Mouse (Mus musculus): ENCODE results near the gene Tab1. TPM values are rescaled to one million over a fixed set of nuclear protein-coding genes. Genes with fewer than 3 reads are reported as not detected.

Tab1 gene
- polyA plus RNA-seq, 1 experiment from 2014 or later = 21.6 TPM

GRCm38 (mm10) chr15:80202111-80202775 lies 69.3 kb downstream of the Tab1 start:
- Histone ChIP-seq H3K4me3 (ENCODE audit: low read depth, low read length) (no peak overlapping the region), H3K4me2 (replicated peaks; ENCODE audit: low read depth, low read length) (no peak overlapping the region), H3K27ac (ENCODE audit: low read depth, low read length) (no peak overlapping the region), H3K9ac (ENCODE audit: low read depth, low read length) (no peak overlapping the region), H3K27me3 (ENCODE audit: control insufficient read depth, insufficient read depth, low read length) (no peaks in the 10 kb centered on the region), H3K9me3 (ENCODE audit: control insufficient read depth, low read length) (no peaks in the 10 kb centered on the region), H3K4me1 (replicated peaks; ENCODE audit: control insufficient read depth, insufficient read depth, low read length) (no peaks in the 10 kb centered on the region), H3K36me3 (ENCODE audit: control insufficient read depth, insufficient read depth, low read length) (no peaks in the 10 kb centered on the region)
- ATAC-seq (ENCODE audit: low FRiP score) = no peak
- no peak for DNase-seq (ENCODE audit: low spot score)
- WGBS = 86% methylated on average over 6 of the region's 6 CpGs

GRCm38 (mm10) chr15:80203406-80203805 lies 70.5 kb downstream of the Tab1 start:
- H3K4me2 ChIP-seq (replicated peaks; ENCODE audit: low read depth, low read length) = no peak overlapping the region
- H3K9ac ChIP-seq (ENCODE audit: low read depth, low read length) = no peak overlapping the region
- H3K36me3 ChIP-seq (ENCODE audit: control insufficient read depth, insufficient read depth, low read length) = no peaks in the 10 kb centered on the region
- DNase-seq (ENCODE audit: low spot score) (peak; percentile 23), ATAC-seq (ENCODE audit: low FRiP score) (no peak)
- 39% methylated on average over 4 of the region's 4 CpGs for WGBS
- H3K27ac ChIP-seq (ENCODE audit: low read depth, low read length) = no peak overlapping the region
- H3K4me1 ChIP-seq (replicated peaks; ENCODE audit: control insufficient read depth, insufficient read depth, low read length) = no peaks in the 10 kb centered on the region
- no peak overlapping the region for H3K4me3 ChIP-seq (ENCODE audit: low read depth, low read length)
- H3K9me3 ChIP-seq (ENCODE audit: control insufficient read depth, low read length) = no peaks in the 10 kb centered on the region
- H3K27me3 ChIP-seq (ENCODE audit: control insufficient read depth, insufficient read depth, low read length) = no peaks in the 10 kb centered on the region

DNA sequence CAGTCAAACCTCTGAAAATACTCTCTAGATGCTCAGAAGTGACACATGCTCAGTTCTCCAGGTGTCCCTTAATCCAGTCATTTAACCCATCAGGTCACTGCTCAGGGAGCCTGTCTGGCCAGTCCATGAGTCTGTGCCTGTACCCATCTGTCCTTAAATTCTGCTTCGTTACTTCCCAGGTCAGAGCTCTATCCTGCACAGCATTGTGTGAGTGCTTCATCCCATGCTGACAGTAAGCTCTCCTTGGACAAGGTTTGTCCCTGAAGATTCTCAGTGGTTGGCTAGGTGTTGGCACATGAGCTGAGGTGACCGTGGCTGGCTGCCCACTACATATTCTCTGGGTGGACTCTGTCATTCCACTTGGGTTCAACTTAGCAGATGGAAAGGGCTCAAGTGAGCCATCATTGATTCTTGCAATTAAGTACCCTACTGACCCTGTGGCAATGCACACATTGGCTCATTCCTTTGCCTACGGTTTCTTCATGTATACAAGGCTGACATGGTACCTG lies 73.2 kb downstream of the Tab1 start:
- no peak for DNase-seq (ENCODE audit: low spot score)
- H3K4me2 ChIP-seq (replicated peaks; ENCODE audit: low read depth, low read length) = no peak overlapping the region
- H3K36me3 ChIP-seq (ENCODE audit: control insufficient read depth, insufficient read depth, low read length) = 0 out of 2 replicates have a peak, but pooled peaks cover 1% of the 10 kb centered on the region
- H3K4me3 ChIP-seq (ENCODE audit: low read depth, low read length) = no peak overlapping the region
- H3K4me1 ChIP-seq (replicated peaks; ENCODE audit: control insufficient read depth, insufficient read depth, low read length) = no peaks in the 10 kb centered on the region
- no peak overlapping the region for H3K27ac ChIP-seq (ENCODE audit: low read depth, low read length)
- no peak for ATAC-seq (ENCODE audit: low FRiP score)
- no peak overlapping the region for H3K9ac ChIP-seq (ENCODE audit: low read depth, low read length)
- H3K27me3 ChIP-seq (ENCODE audit: control insufficient read depth, insufficient read depth, low read length) = no peaks in the 10 kb centered on the region
- 88% methylated on average over 3 of the region's 3 CpGs for WGBS
- H3K9me3 ChIP-seq (ENCODE audit: control insufficient read depth, low read length) = no peaks in the 10 kb centered on the region

GRCm38 (mm10) chr15:80208446-80208845 lies 75.5 kb downstream of the Tab1 start:
- no peak for DNase-seq (ENCODE audit: low spot score)
- Histone ChIP-seq H3K4me1 (replicated peaks; ENCODE audit: control insufficient read depth, insufficient read depth, low read length) (no peaks in the 10 kb centered on the region), H3K27ac (ENCODE audit: low read depth, low read length) (no peak overlapping the region), H3K36me3 (ENCODE audit: control insufficient read depth, insufficient read depth, low read length) (peaks cover 7% of the 10 kb centered on the region; the same call in 1 of the 2 replicates), H3K27me3 (ENCODE audit: control insufficient read depth, insufficient read depth, low read length) (no peaks in the 10 kb centered on the region), H3K4me3 (ENCODE audit: low read depth, low read length) (no peak overlapping the region), H3K9ac (ENCODE audit: low read depth, low read length) (no peak overlapping the region), H3K9me3 (ENCODE audit: control insufficient read depth, low read length) (no peaks in the 10 kb centered on the region), H3K4me2 (replicated peaks; ENCODE audit: low read depth, low read length) (no peak overlapping the region)
- WGBS = 19% methylated on average over 4 of the region's 4 CpGs
- no peak for ATAC-seq (ENCODE audit: low FRiP score)

Other genes starting within 250 kb of the Tab1 start
- 6.0 and 9.3 TPM in 2 replicates for gene Apobec3, start 241.5 kb upstream of the Tab1 start, polyA plus RNA-seq (2014; fragmentation: Nextera tagmentation; extraction: Ambion mirVana)
- 1.7 and 2.2 TPM in 2 replicates for gene Cbx7, start 162.0 kb upstream of the Tab1 start, polyA plus RNA-seq (2014; fragmentation: Nextera tagmentation; extraction: Ambion mirVana)
- 1.9 and 2.2 TPM in 2 replicates for gene Pdgfb, start 118.2 kb upstream of the Tab1 start, polyA plus RNA-seq (2014; fragmentation: Nextera tagmentation; extraction: Ambion mirVana)
- 7.3 and 8.9 TPM in 2 replicates for gene Syngr1, start 41.8 kb upstream of the Tab1 start, polyA plus RNA-seq (2014; fragmentation: Nextera tagmentation; extraction: Ambion mirVana)
- gene Rpl3, start 41.3 kb upstream of the Tab1 start, polyA plus RNA-seq (2014; fragmentation: Nextera tagmentation; extraction: Ambion mirVana) = 1,014 and 1,045 TPM in 2 replicates
- gene Mgat3, start 40.6 kb downstream of the Tab1 start, polyA plus RNA-seq (2014; fragmentation: Nextera tagmentation; extraction: Ambion mirVana) = 9.6 and 9.8 TPM in 2 replicates
- gene Mief1, start 100.9 kb downstream of the Tab1 start, polyA plus RNA-seq (2014; fragmentation: Nextera tagmentation; extraction: Ambion mirVana) = 38.5 and 39.1 TPM in 2 replicates
- not detected in 2 replicates for gene AC140267.1, start 102.7 kb downstream of the Tab1 start, polyA plus RNA-seq (2014; fragmentation: Nextera tagmentation; extraction: Ambion mirVana)
- 140 and 145 TPM in 2 replicates for gene Atf4, start 122.1 kb downstream of the Tab1 start, polyA plus RNA-seq (2014; fragmentation: Nextera tagmentation; extraction: Ambion mirVana)
- gene Rps19bp1, start 131.2 kb downstream of the Tab1 start, polyA plus RNA-seq (2014; fragmentation: Nextera tagmentation; extraction: Ambion mirVana) = 68.0 and 71.4 TPM in 2 replicates
- 0.14 and 0.74 TPM in 2 replicates for gene Cacna1i, start 154.1 kb downstream of the Tab1 start, polyA plus RNA-seq (2014; fragmentation: Nextera tagmentation; extraction: Ambion mirVana)